Mouse (Mus musculus) heart, postnatal 0 days (tissue): ENCODE measurements around the gene Cabin1.

Experiments
- CTCF ChIP-seq: IDR thresholded peaks from 2 replicates; pipeline ENCODE4 v1.5.1; 2016; ENCODE audit warnings: antibody characterized with exemption, control low read depth, low read depth
- EP300 ChIP-seq: IDR thresholded peaks from 2 replicates; pipeline ENCODE4 v1.6.1; 2016; ENCODE audit warnings: antibody characterized with exemption, low read depth

- TF ChIP-seq CTCF (no peak), EP300 (no peak)
Observed at GRCm38 (mm10) chr10:75648091-75648490, 116.0 kb downstream of the Cabin1 start.
